Mouse (Mus musculus): ENCODE measurements at regions not wholly inside any gene's neighbourhood (a gene's known extent, or its start where the extent isn't known, plus 50 kb on each side); places are given as distances from the start of the nearest gene placed in this dataset.

DNA sequence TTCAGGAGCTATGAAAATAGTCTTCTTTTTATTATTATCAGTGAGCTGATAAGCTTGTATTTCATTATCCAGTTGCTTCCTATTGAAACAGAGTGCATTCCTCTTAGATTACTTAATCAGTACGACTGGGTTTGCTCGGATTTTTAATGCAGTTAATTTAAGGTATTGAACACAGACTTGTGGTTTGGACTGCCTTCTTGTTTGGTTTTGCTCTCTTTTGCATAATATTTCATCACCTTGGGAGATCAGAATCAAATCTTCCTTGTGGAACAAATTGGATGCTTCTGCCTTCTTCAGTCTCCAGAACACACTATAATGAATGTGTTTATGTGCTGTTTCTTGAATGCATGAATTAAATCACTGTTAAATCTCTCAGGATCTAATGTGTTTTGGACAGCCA lies 612.5 kb upstream of the Tenm4 start:
- Histone ChIP-seq H3K36me3 (replicated peaks in 1 of 2; ENCODE audit: control insufficient read depth in 1 of 2, insufficient read depth in 1 of 2, low read length in 1 of 2) (no peaks in the 10 kb centered on the region), H3K4me2 (ENCODE audit: insufficient read depth, low read depth, poor library complexity, severe bottlenecking) (no peak overlapping the region), H3K27ac (ENCODE audit: insufficient read depth, low read depth) (no peak overlapping the region), H3K4me1 (ENCODE audit: control insufficient read depth in 1 of 2, insufficient read depth in 2 of 2) (no peaks in the 10 kb centered on the region), H3K79me2 (replicated peaks; ENCODE audit: control insufficient read depth, extremely low read depth, insufficient read depth, poor library complexity, severe bottlenecking) (no peaks in the 10 kb centered on the region), H3K9ac (ENCODE audit: insufficient read depth, low read depth) (no peak overlapping the region), H3K9me3 (replicated peaks; ENCODE audit: low read length) (peaks cover 38% of the 10 kb centered on the region), H3K4me3 (replicated peaks in 1 of 3; ENCODE audit: low read depth in 2 of 3, low read length in 2 of 3, poor library complexity in 1 of 3) (no peak overlapping the region), H3K27me3 (replicated peaks) (no peaks in the 10 kb centered on the region)
- TF ChIP-seq HCFC1 (IDR thresholded peaks at IDR 0.05; ENCODE audit: low read depth, low read length): no peak
- no peak for TF ChIP-seq RCOR1 (conservative IDR thresholded peaks at IDR 0.05; ENCODE audit: low read depth, low read length)
- no peak for TF ChIP-seq RAD21 (IDR thresholded peaks at IDR 0.05; ENCODE audit: low read depth, low read length)
- TF ChIP-seq EP300 (IDR thresholded peaks at IDR 0.05; ENCODE audit: low read length): no peak
- no peak for TF ChIP-seq CTCF (conservative IDR thresholded peaks at IDR 0.05 in 1 of 2, IDR thresholded peaks at IDR 0.05 in 1 of 2; ENCODE audit: low read depth in 2 of 2, low read length in 2 of 2)
- no peak for TF ChIP-seq NRF1 (IDR thresholded peaks at IDR 0.05; ENCODE audit: low read depth, low read length)
- no peak for TF ChIP-seq CHD2 (IDR thresholded peaks at IDR 0.05; ENCODE audit: low read length)
- no peak for TF ChIP-seq MAFK (IDR thresholded peaks at IDR 0.05; ENCODE audit: insufficient replicate concordance, low read length)
- no peak for TF ChIP-seq KAT2A (IDR thresholded peaks at IDR 0.05; ENCODE audit: insufficient replicate concordance, low read length)
- TF ChIP-seq TCF12 (IDR thresholded peaks at IDR 0.05; ENCODE audit: low read depth, low read length): no peak
- no peak for TF ChIP-seq POLR2A (IDR thresholded peaks at IDR 0.05; ENCODE audit: low read depth, low read length)
- no peak for TF ChIP-seq IRF4 (IDR thresholded peaks at IDR 0.05; ENCODE audit: low read depth, low read length)
- no peak for TF ChIP-seq JUND (conservative IDR thresholded peaks at IDR 0.05; ENCODE audit: low read depth, low read length)
- no peak for TF ChIP-seq JUN (IDR thresholded peaks at IDR 0.05; ENCODE audit: insufficient read depth, low read depth, low read length)
- TF ChIP-seq BHLHE40 (IDR thresholded peaks at IDR 0.05; ENCODE audit: low read depth, low read length): no peak
- no peak for TF ChIP-seq TBP (conservative IDR thresholded peaks at IDR 0.05; ENCODE audit: low read depth, low read length)
- no peak for TF ChIP-seq ZNF384 (IDR thresholded peaks at IDR 0.05; ENCODE audit: low read depth, low read length)
- in situ Hi-C loops (cut with MboI; ENCODE audit: low pct_ligation_motif_present, low pct_unique_long_range_greater_than_20kb, low sequenced_read_pairs): no loop called here
- dilution Hi-C loops (cut with MboI; ENCODE audit: extremely low pct_ligation_motif_present, extremely low pct_unique_long_range_greater_than_20kb, low sequenced_read_pairs): no loop called here
- no peak for DNase-seq (ENCODE audit: extremely low read depth)

DNA sequence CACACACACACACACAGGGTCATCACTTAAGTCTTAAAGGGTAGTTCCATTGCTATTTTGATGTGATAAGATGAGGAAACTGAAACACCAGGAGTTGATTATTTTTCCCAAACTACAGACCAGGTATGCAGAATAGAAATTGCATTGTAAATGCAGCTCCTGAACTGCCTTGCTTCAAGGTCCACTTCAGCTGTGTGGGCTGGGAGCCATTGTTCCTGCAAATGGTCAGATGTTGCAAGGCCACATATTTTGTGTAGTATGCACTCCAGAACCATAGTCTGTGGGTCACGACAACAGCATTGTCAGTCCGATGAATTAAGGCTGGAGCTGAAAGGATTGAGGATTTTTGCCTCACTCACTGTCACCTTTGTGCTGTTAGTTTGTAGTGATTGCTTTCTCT lies 592.4 kb upstream of the Tenm4 start:
- in situ Hi-C loops (cut with MboI; ENCODE audit: low pct_ligation_motif_present, low pct_unique_long_range_greater_than_20kb, low sequenced_read_pairs): no loop called here
- H3K27ac ChIP-seq (ENCODE audit: insufficient read depth, low read depth): no peak overlapping the region
- no peak overlapping the region for H3K4me3 ChIP-seq (replicated peaks in 1 of 3; ENCODE audit: low read depth in 2 of 3, low read length in 2 of 3, poor library complexity in 1 of 3)
- H3K4me2 ChIP-seq (ENCODE audit: insufficient read depth, low read depth, poor library complexity, severe bottlenecking): no peak overlapping the region
- dilution Hi-C loops (cut with MboI; ENCODE audit: extremely low pct_ligation_motif_present, extremely low pct_unique_long_range_greater_than_20kb, low sequenced_read_pairs): no loop called here
- no peak overlapping the region for H3K9ac ChIP-seq (ENCODE audit: insufficient read depth, low read depth)
- H3K4me1 ChIP-seq (ENCODE audit: control insufficient read depth in 1 of 2, insufficient read depth in 2 of 2): no peaks in the 10 kb centered on the region
- TF ChIP-seq CTCF (conservative IDR thresholded peaks at IDR 0.05 in 1 of 2, IDR thresholded peaks at IDR 0.05 in 1 of 2; ENCODE audit: low read depth in 2 of 2, low read length in 2 of 2) (no peak), MXI1 (IDR thresholded peaks at IDR 0.05; ENCODE audit: low read depth, low read length) (no peak), KAT2A (IDR thresholded peaks at IDR 0.05; ENCODE audit: insufficient replicate concordance, low read length) (no peak), USF2 (conservative IDR thresholded peaks at IDR 0.05; ENCODE audit: low read depth, low read length) (no peak), SMC3 (IDR thresholded peaks at IDR 0.05; ENCODE audit: low read depth, low read length) (no peak), USF1 (IDR thresholded peaks at IDR 0.05; ENCODE audit: low read depth, low read length) (no peak), MAX (IDR thresholded peaks at IDR 0.05; ENCODE audit: low read length) (no peak), POLR2A (IDR thresholded peaks at IDR 0.05; ENCODE audit: low read depth, low read length) (no peak), GABPA (IDR thresholded peaks at IDR 0.05; ENCODE audit: insufficient replicate concordance, low read depth, low read length) (no peak), MAFK (IDR thresholded peaks at IDR 0.05; ENCODE audit: insufficient replicate concordance, low read length) (no peak), ZNF384 (IDR thresholded peaks at IDR 0.05; ENCODE audit: low read depth, low read length) (no peak), UBTF (IDR thresholded peaks at IDR 0.05; ENCODE audit: low read depth, low read length) (no peak), NELFE (IDR thresholded peaks at IDR 0.05; ENCODE audit: low read depth, low read length) (no peak), ELF1 (IDR thresholded peaks at IDR 0.05; ENCODE audit: low read depth, low read length) (no peak), EP300 (IDR thresholded peaks at IDR 0.05; ENCODE audit: low read length) (no peak), MAZ (IDR thresholded peaks at IDR 0.05; ENCODE audit: low read depth, low read length) (no peak), ZMIZ1 (IDR thresholded peaks at IDR 0.05; ENCODE audit: low read depth, low read length) (no peak), RAD21 (IDR thresholded peaks at IDR 0.05; ENCODE audit: low read depth, low read length) (no peak)
- H3K79me2 ChIP-seq (replicated peaks; ENCODE audit: control insufficient read depth, extremely low read depth, insufficient read depth, poor library complexity, severe bottlenecking): no peaks in the 10 kb centered on the region
- H3K9me3 ChIP-seq (replicated peaks; ENCODE audit: low read length): peaks cover 40% of the 10 kb centered on the region
- no peaks in the 10 kb centered on the region for H3K27me3 ChIP-seq (replicated peaks)
- no peaks in the 10 kb centered on the region for H3K36me3 ChIP-seq (replicated peaks in 1 of 2; ENCODE audit: control insufficient read depth in 1 of 2, insufficient read depth in 1 of 2, low read length in 1 of 2)
- DNase-seq (ENCODE audit: extremely low read depth): no peak
